Mouse (Mus musculus) thymus, postnatal 0 days (tissue): ENCODE data around the gene Prkar1a. TPM values are rescaled to one million over a fixed set of nuclear protein-coding genes. Genes with fewer than 3 reads are reported as not detected.
"Not testable (repeated sequence)": the region's sequence is repeated elsewhere in the genome, so short reads cannot be mapped to it uniquely, and the experiment has no call there.

Experiments
- DNase-seq: peaks from one replicate; pipeline ENCODE4 v3.0.0-alpha.2; 2015; ENCODE audit warnings: low spot score
- polyA plus RNA-seq: library from polyadenylated mRNA; unstranded; fragments of >200 nt; fragmentation: Nextera tagmentation; extraction: Ambion mirVana; gene quantifications from 2 replicates; pipeline ENCODE4 v1.2.1, GENCODE M21; 2015

Prkar1a gene
- polyA plus RNA-seq, 1 experiment from 2014 or later, result 353 TPM

GRCm38 (mm10) chr11:109641498-109642222 lies 7.5 kb upstream of the Prkar1a start:
- no peak for DNase-seq

GRCm38 (mm10) chr11:109648510-109648909 lies 695 bp upstream of the Prkar1a start:
- peak; percentile 22 for DNase-seq

DNA sequence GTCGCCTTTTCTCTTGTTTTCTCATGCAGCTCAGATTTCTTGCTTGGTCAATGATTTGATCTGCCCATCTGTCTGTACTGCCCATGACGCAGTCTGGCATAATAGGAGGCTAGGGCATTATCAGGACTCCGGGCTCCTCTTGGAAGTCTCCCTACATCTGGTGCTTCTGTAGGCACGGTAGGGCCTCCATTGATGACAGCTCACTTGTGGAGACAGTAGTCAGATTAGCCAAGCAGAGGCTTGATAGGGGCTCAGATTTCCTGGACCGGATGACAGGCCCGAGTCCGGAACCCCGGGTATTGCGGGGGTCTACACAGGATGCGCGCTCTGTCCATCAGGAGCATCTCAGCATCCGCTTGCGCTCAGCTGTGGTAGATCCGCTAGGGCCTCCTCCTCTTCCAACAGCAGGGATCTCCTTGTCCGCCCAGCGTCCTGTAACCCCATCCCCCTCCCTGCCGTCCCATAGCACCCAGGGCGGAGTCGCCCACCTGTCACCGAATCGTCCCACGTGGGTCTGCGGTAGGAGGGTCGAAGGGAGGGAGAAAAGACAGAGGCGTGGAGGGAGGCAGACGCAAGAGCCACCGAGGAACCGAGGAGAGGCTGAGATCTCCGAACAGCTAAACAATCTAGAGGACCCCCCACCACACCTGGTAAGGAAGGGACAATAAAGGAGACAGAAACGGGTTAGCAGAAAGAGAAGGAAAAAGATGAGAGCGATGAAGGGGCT lies 933 bp downstream of the Prkar1a start:
- peak; percentile 70 for DNase-seq

DNA sequence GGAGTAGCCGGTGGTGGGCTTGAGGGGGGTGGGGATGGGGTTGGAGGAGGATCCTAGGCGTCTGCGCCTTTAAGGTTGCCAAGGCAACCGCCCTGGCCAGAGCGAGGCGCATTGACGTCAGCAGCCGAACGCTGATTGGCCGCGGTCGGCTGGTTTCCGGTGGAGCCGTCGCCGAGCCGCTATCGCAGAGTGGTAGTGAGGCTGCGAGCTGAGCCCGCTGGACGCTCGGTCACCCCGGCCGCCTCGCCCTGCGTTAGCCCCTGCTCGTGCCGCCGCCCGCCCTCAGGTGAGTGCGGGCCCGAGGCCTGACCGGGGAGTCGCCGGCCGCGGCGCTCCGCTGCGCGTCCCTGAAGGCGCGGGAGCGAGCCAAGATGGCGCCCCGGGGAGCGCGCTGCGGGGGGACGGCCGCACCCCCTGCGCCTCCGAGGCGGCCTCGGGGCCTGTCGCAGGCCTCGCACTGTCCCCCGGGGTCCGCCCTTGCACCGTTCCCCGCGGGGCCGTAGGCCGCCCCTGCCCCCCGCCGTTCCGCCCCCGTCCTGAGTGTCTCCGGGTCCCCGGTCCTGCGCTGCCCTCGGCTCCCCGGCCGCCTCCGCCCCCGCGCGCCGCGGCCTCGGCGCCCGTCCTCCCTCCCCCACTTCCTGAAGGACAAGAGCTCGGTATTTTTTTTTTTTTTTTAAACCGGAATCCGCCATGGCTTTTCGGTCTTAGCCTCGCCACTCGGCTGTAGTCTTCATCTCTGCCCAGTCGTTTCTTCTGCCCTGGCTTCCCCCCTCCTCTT lies 1.8 kb downstream of the Prkar1a start:
- peak; percentile 94 for DNase-seq

GRCm38 (mm10) chr11:109651566-109652024 lies 2.4 kb downstream of the Prkar1a start:
- DNase-seq, result peak; percentile 20

DNA sequence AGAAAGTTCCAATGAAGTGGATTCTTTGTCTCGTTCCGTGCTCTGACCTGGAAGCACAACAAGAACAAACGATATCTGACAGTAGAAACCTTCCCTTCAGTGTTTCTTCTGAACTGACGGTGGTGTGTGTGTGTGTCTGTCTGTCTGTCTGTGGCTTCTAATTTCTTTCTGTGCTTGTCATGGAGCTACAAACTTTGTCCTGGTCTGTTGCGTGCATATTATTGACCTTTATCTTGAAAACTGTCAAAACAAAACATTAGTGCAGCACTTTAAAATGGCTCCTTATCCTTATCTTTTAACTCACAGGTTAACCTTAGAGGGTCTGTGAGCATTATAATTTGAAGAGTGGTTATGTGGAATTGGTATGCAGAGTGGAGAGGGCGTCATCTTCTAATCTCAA lies 3.3 kb downstream of the Prkar1a start:
- DNase-seq, result no peak

DNA sequence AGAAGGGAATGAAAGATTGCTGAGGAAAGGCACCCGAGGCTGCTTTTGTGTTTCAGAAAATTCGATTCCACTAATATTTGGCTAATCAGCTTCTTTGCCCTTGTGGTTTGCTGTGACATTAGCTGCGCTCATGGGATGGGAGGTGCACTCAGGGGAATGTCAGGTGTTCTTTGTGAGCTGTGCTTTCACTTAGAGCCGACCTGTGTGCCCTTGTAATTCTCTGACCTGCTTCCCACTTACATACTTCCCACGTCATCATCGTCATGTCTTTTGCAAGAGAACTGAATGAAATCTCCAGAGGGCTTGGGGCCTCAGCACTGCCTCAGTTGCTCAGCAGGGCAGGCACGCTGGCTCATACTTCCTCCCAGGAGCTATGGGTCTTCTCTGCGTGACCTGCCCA lies 4.0 kb downstream of the Prkar1a start:
- no peak for DNase-seq

DNA sequence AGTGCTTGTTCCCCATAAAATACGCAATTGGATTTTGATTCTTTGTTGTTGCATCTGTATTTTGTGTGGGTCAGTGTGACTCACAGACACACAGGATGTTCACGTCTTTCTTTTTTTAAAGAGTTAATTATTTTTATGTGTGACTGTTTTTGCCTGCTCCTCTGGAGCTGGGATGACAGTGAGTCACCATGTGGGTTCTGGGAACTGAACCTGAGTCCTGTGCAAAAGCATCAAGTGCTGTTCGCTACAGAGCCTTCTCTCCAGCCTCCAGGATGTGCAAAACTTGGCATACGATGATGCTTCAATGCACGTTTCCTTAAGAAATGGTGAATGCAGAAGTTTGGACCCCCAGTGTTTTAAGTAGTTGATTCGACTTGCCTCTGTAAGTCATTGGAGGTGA lies 5.4 kb downstream of the Prkar1a start:
- no peak for DNase-seq

GRCm38 (mm10) chr11:109656232-109656631 lies 7.0 kb downstream of the Prkar1a start:
- DNase-seq, result no peak

GRCm38 (mm10) chr11:109660526-109660925 lies 11.3 kb downstream of the Prkar1a start:
- DNase-seq, result not testable (repeated sequence)

- no peak for DNase-seq
Measured at GRCm38 (mm10) chr11:109664293-109664692, 15.1 kb downstream of the Prkar1a start.

DNA sequence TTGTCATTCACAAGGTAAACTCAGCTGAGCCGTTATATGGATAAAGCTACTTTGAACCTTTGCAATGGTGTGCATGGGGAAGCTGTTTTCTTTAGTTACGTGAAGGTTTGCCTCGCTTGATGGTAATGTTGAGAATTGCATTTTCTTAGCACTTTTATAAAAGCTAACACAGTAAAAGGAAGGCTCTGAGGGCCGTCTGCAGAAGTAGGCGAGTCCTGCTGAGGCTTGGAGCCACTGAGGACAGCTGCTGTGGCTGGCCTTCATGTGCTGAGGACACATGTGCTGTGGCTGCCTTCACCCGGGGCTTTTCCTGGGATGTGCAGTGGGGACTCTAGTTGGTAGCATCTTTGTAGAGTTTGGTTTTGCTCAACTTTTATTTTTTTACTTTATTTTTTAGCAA lies 16.2 kb downstream of the Prkar1a start:
- DNase-seq, result no peak

DNA sequence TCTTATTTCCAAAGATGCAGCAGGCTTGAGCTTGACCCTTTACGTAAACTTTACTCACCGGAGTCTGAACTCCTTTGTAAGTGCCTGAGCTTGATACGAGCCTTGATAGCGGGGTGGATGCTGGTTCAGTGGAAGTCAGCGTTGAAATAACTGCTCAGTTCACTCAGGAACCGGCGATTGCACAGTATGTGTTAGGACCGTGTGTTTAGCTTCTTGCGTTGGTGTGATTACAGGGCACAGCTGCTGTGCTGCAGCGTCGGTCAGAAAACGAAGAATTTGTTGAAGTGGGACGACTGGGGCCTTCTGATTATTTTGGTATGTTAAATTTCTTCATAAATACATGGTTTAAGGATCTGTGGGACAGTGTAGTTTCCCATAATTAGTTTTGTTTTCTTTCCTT lies 17.2 kb downstream of the Prkar1a start:
- DNase-seq, result no peak

DNA sequence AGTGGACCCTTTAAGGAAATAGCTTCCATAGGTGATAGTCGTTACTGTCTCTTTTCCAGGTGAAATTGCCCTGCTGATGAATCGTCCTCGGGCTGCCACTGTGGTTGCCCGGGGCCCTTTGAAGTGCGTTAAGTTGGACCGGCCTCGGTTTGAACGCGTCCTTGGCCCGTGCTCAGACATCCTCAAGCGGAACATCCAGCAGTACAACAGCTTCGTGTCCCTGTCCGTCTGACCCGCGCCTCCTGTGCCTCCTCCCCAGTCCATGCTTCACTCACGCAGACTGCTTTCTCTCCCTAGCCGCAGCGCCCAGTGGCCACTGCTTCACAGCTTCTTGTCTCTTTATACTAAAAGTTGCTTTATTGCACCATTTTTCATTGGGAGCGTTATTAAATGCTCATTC lies 18.2 kb downstream of the Prkar1a start:
- DNase-seq, result no peak

DNA sequence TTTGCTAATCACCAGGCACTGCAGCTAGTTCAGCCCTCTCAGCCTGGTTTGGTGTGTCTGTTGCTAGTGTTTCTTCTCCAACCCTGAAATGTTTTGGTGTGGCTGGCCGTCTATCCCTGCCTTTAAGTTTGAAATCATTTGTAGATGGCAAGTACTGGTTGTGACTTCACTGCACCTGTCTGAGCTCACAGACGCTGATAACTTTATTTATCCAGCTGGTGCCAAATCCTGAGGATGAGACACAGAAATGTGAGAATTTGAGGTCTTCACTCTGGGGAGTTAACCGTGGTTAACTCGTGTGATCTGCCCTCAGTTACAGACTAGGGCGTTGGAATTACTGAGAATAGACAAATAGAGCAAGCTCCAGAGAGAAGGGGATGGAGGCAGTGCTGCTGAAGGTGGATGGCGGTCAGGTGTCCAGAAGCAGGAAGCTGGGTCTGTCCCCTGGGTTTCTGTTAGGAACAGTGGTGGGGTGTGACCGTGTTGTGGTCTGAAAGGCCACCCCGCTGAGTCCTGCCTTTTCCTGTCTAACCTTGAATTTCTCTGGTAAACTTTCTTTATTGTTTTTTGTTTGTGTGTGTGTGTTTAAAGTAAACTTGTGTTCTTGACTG lies 19.0 kb downstream of the Prkar1a start:
- DNase-seq, result no peak

- no peak for DNase-seq
Measured at GRCm38 (mm10) chr11:109669149-109669708, 20.0 kb downstream of the Prkar1a start.

GRCm38 (mm10) chr11:109670026-109670916 lies 21.1 kb downstream of the Prkar1a start:
- peak; percentile 74 for DNase-seq

GRCm38 (mm10) chr11:109671136-109672020 lies 22.2 kb downstream of the Prkar1a start:
- peak; percentile 27 for DNase-seq

- DNase-seq, result no peak
Measured at GRCm38 (mm10) chr11:109672021-109672324, 22.8 kb downstream of the Prkar1a start.
